Mouse (Mus musculus): ENCODE measurements at regions not wholly inside any gene's neighbourhood (a gene's known extent, or its start where the extent isn't known, plus 50 kb on each side); places are given as distances from the start of the nearest gene placed in this dataset.

- no peak overlapping the region for H3K4me3 ChIP-seq
- H3K27ac ChIP-seq, result no peak overlapping the region
- H3K9me3 ChIP-seq, result no peaks in the 10 kb centered on the region
- peaks cover 95% of the 10 kb centered on the region for H3K27me3 ChIP-seq (ENCODE audit: poor library complexity, severe bottlenecking)
- no peaks in the 10 kb centered on the region for H3K36me3 ChIP-seq (replicated peaks)
- 34% methylated on average over 5 of the region's 5 CpGs for WGBS
- DNase-seq (ENCODE audit: extremely low spot score, low spot score), result no peak
- peaks cover 22% of the 10 kb centered on the region for H3K4me1 ChIP-seq
These were observed 195.7 kb downstream of the Pdgfra start for GRCm38 (mm10) chr5:75347774-75348116.

GRCm38 (mm10) chr5:75355266-75355665 is 203.2 kb downstream of the Pdgfra start:
- WGBS, result 31% methylated on average over 1 of the region's 1 CpGs
- Histone ChIP-seq H3K27ac (no peak overlapping the region), H3K4me1 (no peaks in the 10 kb centered on the region), H3K27me3 (ENCODE audit: poor library complexity, severe bottlenecking) (peaks cover 71% of the 10 kb centered on the region), H3K9me3 (no peaks in the 10 kb centered on the region), H3K4me3 (no peak overlapping the region), H3K36me3 (replicated peaks) (no peaks in the 10 kb centered on the region)
- no peak for DNase-seq (ENCODE audit: extremely low spot score, low spot score)

GRCm38 (mm10) chr5:75358869-75359268 is 206.8 kb downstream of the Pdgfra start:
- Histone ChIP-seq H3K4me3 (no peak overlapping the region), H3K27me3 (ENCODE audit: poor library complexity, severe bottlenecking) (peaks cover 35% of the 10 kb centered on the region), H3K36me3 (replicated peaks) (no peaks in the 10 kb centered on the region), H3K9me3 (no peaks in the 10 kb centered on the region), H3K27ac (no peak overlapping the region), H3K4me1 (no peaks in the 10 kb centered on the region)
- DNase-seq (ENCODE audit: extremely low spot score, low spot score), result no peak
- 88% methylated on average over 5 of the region's 5 CpGs for WGBS

- Histone ChIP-seq H3K9me3 (no peaks in the 10 kb centered on the region), H3K27me3 (ENCODE audit: poor library complexity, severe bottlenecking) (no peaks in the 10 kb centered on the region; the same call in 1 of the 2 replicates)
- WGBS, result 88% methylated on average over 6 of the region's 6 CpGs
These were observed 210.9 kb upstream of the Kit start for GRCm38 (mm10) chr5:75363832-75364231.

GRCm38 (mm10) chr5:75367282-75367681 is 207.4 kb upstream of the Kit start:
- WGBS, result 85% methylated on average over 5 of the region's 5 CpGs

More at GRCm38 (mm10) chr5:75363832-75364231, 210.9 kb upstream of the Kit start:
- H3K4me1 ChIP-seq, result no peaks in the 10 kb centered on the region
- no peaks in the 10 kb centered on the region for H3K36me3 ChIP-seq (replicated peaks)
- no peak overlapping the region for H3K27ac ChIP-seq
- no peak overlapping the region for H3K4me3 ChIP-seq
- DNase-seq (ENCODE audit: extremely low spot score, low spot score), result no peak

DNA sequence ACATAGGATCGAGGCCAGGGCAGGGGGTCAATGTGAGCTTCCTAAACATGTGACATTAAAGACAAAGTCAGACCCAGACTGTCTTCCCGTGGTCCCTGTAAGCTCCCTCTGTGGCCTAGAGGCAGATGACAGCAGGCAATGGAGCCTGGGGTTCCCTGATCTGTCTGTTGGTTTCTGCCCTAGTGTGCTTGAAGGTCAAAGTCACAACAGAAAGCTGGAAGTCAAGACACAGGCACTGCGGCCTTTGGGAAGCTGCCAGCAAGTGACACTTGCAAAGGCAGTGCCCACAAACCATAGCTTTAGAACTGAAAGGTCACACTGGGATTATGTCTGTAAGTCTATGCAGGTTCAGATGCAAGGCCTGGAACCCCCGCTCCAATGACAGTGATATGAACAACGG is 206.0 kb upstream of the Kit start:
- peaks cover 3% of the 10 kb centered on the region; the same call in 1 of the 2 replicates for H3K9me3 ChIP-seq
- H3K27me3 ChIP-seq (ENCODE audit: poor library complexity, severe bottlenecking), result no peaks in the 10 kb centered on the region
- H3K36me3 ChIP-seq (replicated peaks), result no peaks in the 10 kb centered on the region
- WGBS, result 87% methylated on average over 5 of the region's 5 CpGs
- no peak overlapping the region for H3K27ac ChIP-seq
- H3K4me1 ChIP-seq, result no peaks in the 10 kb centered on the region
- DNase-seq (ENCODE audit: extremely low spot score, low spot score), result no peak
- no peak overlapping the region for H3K4me3 ChIP-seq

More at GRCm38 (mm10) chr5:75367282-75367681, 207.4 kb upstream of the Kit start:
- Histone ChIP-seq H3K27ac (no peak overlapping the region), H3K36me3 (replicated peaks) (no peaks in the 10 kb centered on the region), H3K4me3 (no peak overlapping the region), H3K27me3 (ENCODE audit: poor library complexity, severe bottlenecking) (no peaks in the 10 kb centered on the region), H3K4me1 (no peaks in the 10 kb centered on the region), H3K9me3 (peaks cover 3% of the 10 kb centered on the region; the same call in 1 of the 2 replicates)
- no peak for DNase-seq (ENCODE audit: extremely low spot score, low spot score)

DNA sequence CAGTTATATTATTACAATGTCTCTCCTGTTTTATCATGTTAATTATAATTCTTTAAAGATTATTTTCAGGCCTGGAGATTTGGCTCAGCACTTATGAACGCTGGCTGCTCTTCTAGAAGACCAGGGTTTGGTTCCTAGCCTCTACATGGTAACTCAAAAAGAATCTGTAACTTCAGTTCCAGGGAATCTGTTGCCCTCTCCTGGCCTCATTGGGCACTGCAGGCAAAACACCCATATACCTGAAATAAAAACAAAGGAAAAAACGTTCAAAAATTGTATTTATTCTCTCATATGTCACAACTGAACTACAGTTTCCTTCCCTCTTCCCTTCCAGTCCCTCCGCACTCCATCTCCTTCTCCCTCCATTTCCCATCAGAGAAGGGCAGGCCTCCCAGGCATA is 201.9 kb upstream of the Kit start:
- Histone ChIP-seq H3K9me3 (peaks cover 3% of the 10 kb centered on the region; the same call in 1 of the 2 replicates), H3K27me3 (ENCODE audit: poor library complexity, severe bottlenecking) (no peaks in the 10 kb centered on the region), H3K4me3 (no peak overlapping the region), H3K4me1 (peaks cover 7% of the 10 kb centered on the region), H3K36me3 (replicated peaks) (no peaks in the 10 kb centered on the region), H3K27ac (no peak overlapping the region)
- DNase-seq (ENCODE audit: extremely low spot score, low spot score), result no peak
- 65% methylated on average over 3 of the region's 3 CpGs for WGBS

DNA sequence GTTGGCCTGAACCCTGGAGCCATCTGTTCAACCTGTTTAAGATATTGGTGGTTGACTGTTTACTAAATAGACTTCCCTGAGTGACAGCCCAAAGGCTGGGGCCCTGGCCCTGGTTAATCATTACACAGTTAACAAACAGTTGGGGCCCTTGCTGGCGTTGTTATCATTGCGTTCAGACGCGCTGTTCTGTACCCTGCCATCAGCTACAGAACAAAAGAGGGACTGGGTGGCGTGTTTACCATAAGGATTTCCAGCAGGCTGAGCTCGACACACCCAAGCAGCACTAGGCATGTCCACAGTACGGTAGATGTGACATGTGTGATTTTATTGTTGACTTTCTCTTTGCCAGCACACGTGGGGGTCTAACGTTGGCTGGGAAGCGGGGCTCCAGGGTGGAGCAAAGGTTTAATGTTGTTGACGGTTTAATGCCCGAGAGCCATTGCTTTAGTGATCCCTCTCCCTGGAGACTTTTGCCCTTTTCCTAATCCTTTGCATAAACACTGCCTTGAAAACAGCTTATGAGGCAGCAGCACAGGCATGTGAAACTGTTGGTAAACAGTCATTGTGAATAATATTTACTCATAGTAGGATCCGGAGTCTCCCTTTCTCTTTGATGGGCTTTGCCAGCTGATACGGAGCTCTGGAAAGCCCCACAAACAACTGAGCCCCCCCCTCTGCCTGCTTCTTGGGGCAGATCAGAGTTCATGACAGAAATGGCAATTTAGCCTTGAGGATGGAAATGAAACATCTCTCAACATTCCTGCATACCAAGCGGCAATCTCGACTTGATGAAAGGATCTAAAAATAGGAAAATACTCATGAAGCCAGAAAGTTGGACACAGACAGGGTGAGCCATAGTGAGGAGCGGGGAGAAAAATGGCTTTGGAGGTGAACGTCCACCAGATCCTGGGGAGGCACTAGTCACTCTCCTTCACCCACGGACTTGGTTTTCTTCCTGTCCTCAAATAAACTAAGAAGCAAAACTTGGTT is 197.1 kb upstream of the Kit start:
- Histone ChIP-seq H3K27ac (no peak overlapping the region), H3K4me3 (no peak overlapping the region), H3K36me3 (replicated peaks) (no peaks in the 10 kb centered on the region), H3K27me3 (ENCODE audit: poor library complexity, severe bottlenecking) (no peaks in the 10 kb centered on the region), H3K4me1 (peaks cover 13% of the 10 kb centered on the region), H3K9me3 (no peaks in the 10 kb centered on the region; the same call in 1 of the 2 replicates)
- 72% methylated on average over 19 of the region's 19 CpGs for WGBS
- DNase-seq (ENCODE audit: extremely low spot score, low spot score), result no peak

DNA sequence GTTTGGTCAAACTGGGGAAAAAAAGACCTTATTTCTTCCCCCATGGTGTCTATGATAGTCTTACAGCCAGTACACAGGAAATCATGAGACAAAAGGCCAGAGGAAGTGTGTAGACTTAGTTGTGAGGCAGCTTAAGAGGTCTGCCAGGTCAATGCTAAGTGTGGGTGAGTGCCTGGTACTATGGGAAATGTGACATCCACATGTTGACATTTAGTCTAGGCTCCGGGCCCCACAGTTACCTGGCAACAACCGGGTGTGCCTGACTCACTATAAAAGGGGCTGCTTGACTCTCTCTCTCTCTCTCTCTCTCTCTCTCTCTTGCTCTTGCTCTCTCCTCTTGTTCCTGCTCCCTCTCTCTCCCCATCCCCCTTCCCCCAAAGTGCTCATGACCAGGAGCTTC is 196.1 kb upstream of the Kit start:
- Histone ChIP-seq H3K27ac (no peak overlapping the region), H3K36me3 (replicated peaks) (no peaks in the 10 kb centered on the region), H3K9me3 (no peaks in the 10 kb centered on the region), H3K4me3 (no peak overlapping the region), H3K4me1 (peaks cover 13% of the 10 kb centered on the region), H3K27me3 (ENCODE audit: poor library complexity, severe bottlenecking) (no peaks in the 10 kb centered on the region)
- no peak for DNase-seq (ENCODE audit: extremely low spot score, low spot score)
- 68% methylated on average over 2 of the region's 2 CpGs for WGBS

- 75% methylated on average over 1 of the region's 1 CpGs for WGBS
These were observed 194.4 kb upstream of the Kit start for GRCm38 (mm10) chr5:75380340-75380739.

GRCm38 (mm10) chr5:75382138-75382537 is 192.6 kb upstream of the Kit start:
- no peak for DNase-seq (ENCODE audit: extremely low spot score, low spot score)
- no peaks in the 10 kb centered on the region for H3K36me3 ChIP-seq (replicated peaks)
- WGBS, result 92% methylated on average over 3 of the region's 3 CpGs
- H3K4me1 ChIP-seq, result peaks cover 12% of the 10 kb centered on the region
- H3K9me3 ChIP-seq, result no peaks in the 10 kb centered on the region
- no peak overlapping the region for H3K4me3 ChIP-seq
- 0 out of 2 replicates have a peak, but pooled peaks cover 7% of the 10 kb centered on the region for H3K27me3 ChIP-seq (ENCODE audit: poor library complexity, severe bottlenecking)
- no peak overlapping the region for H3K27ac ChIP-seq

More at GRCm38 (mm10) chr5:75380340-75380739, 194.4 kb upstream of the Kit start:
- Histone ChIP-seq H3K36me3 (replicated peaks) (no peaks in the 10 kb centered on the region), H3K9me3 (no peaks in the 10 kb centered on the region), H3K4me3 (no peak overlapping the region), H3K27ac (no peak overlapping the region), H3K27me3 (ENCODE audit: poor library complexity, severe bottlenecking) (no peaks in the 10 kb centered on the region), H3K4me1 (peaks cover 13% of the 10 kb centered on the region)
- DNase-seq (ENCODE audit: extremely low spot score, low spot score), result no peak

DNA sequence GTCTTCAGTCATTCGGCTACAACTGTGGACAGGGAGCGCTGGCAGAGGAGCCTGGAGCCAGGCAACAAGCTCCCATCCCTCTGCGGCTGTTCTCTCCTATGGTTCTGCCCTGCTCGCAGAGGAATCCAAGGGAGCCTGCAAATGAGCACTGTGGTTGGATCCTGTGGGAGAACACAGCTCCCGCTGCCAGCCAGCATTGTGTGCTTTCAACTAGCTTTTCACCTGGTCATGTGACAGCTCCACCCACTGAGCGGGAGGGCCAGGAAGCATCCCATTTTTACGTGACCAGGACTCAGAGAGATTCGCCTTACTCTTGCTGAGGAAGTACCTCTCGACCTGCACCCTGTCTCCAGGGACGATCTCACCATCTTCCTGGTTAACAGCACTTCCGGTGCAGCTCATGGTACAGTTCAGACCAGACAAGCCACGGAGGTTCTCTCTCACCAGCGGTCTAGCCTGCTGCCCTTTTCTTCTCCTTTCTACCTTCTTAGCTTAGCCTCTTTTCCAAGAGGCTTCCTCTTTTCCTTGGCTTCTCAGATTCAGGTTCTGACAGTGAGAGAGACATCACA is 186.7 kb upstream of the Kit start:
- Histone ChIP-seq H3K36me3 (replicated peaks) (no peaks in the 10 kb centered on the region), H3K27me3 (ENCODE audit: poor library complexity, severe bottlenecking) (peaks cover 20% of the 10 kb centered on the region), H3K4me3 (no peak overlapping the region), H3K4me1 (peaks cover 5% of the 10 kb centered on the region), H3K9me3 (no peaks in the 10 kb centered on the region), H3K27ac (no peak overlapping the region)
- no peak for DNase-seq (ENCODE audit: extremely low spot score, low spot score)
- 49% methylated on average over 13 of the region's 13 CpGs for WGBS

GRCm38 (mm10) chr5:75388699-75389260 is 185.9 kb upstream of the Kit start:
- Histone ChIP-seq H3K4me3 (no peak overlapping the region), H3K27me3 (ENCODE audit: poor library complexity, severe bottlenecking) (peaks cover 20% of the 10 kb centered on the region), H3K9me3 (no peaks in the 10 kb centered on the region), H3K36me3 (replicated peaks) (no peaks in the 10 kb centered on the region), H3K27ac (no peak overlapping the region), H3K4me1 (peaks cover 5% of the 10 kb centered on the region)
- 90% methylated on average over 7 of the region's 7 CpGs for WGBS
- no peak for DNase-seq (ENCODE audit: extremely low spot score, low spot score)

Measured in forebrain, embryonic 10.5 days (tissue).